Mouse (Mus musculus) G1E (cell line): ENCODE results near the gene Cacnb3.

Source experiments
- CTCF ChIP-seq: IDR thresholded peaks from 2 replicates; pipeline ENCODE4 v1.5.1; 2012; ENCODE audit warnings: low read depth, low read length, inconsistent platforms, mixed read lengths
- GATA1 ChIP-seq: IDR thresholded peaks from 2 replicates; pipeline ENCODE4 v1.6.1; 2012; ENCODE audit warnings: borderline replicate concordance, low read length, inconsistent platforms, mixed read lengths
- GATA2 ChIP-seq: IDR thresholded peaks from 2 replicates; pipeline ENCODE4 v1.6.1; 2012; ENCODE audit warnings: low read depth, low read length, inconsistent platforms, borderline replicate concordance
- POLR2AphosphoS5 ChIP-seq: IDR thresholded peaks from 2 replicates; pipeline ENCODE4 v1.6.1; 2012; ENCODE audit warnings: low read depth, low read length, inconsistent platforms; ENCODE audit not compliant: insufficient replicate concordance
- TAL1 ChIP-seq: conservative IDR thresholded peaks from 2 replicates; pipeline ENCODE4 v1.6.1; 2012; ENCODE audit warnings: low read depth, low read length, inconsistent platforms, mixed read lengths

DNA sequence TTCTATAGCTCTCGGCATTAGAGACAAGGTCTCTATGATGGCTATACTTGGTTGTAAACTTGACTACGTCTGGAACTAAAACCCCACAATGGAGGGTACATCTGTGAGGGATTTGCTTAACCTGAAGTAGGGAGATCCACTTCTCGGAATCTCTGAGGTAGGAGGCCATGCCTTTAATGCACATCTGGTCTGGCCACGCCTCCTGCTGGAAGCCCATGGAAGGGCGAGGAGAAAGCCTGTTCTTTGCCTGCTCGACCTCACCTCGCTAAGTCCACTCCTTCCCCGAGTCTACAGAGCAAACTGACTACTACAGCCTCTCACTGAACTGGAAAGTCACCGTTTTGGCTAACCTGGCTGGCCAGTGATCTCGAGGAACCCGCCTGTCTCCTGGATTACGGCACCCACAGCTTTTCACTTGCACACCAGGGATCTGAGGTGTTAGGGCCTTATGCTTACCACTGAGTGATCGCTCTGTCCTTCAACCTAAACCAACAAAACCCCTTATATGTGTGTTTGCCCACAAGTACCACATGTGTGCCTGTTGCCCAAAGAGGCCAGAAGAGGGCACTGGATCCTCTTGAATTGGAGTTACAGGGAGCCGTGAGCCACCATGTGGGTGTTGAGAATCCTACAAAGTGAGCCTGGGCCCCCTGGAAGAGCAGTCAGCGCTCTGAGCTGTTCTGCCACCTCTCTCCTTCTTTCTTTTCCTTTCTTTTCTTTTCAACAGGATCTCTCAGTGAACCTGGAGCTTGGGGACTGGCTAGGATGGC, 26.5 kb downstream of the Cacnb3 start:
- TF ChIP-seq CTCF (no peak), GATA1 (no peak), TAL1 (no peak), POLR2AphosphoS5 (no peak), GATA2 (no peak)
